Mouse (Mus musculus) spleen, adult 2 months (tissue): ENCODE data around the gene Cort. TPM values are rescaled to one million over a fixed set of nuclear protein-coding genes. Genes with fewer than 3 reads are reported as not detected.

ENCODE experiments used
- DNase-seq, 2 experiments: peaks; one replicate each; pipeline versions ENCODE4 v3.0.0 to v3.0.0-alpha.2; 2012 to 2021; ENCODE audit warnings: low spot score in 2 of 2, low read depth in 1 of 2
- H3K27ac ChIP-seq: fragments of 200-500 bp; 2 replicates; pipeline ENCODE4 v1.5.1; 2012; ENCODE audit warnings: low read length, inconsistent platforms; ENCODE audit not compliant: insufficient read depth
- H3K27me3 ChIP-seq: fragments of 200-500 bp; 2 replicates; pipeline ENCODE4 v1.6.1; 2012; ENCODE audit warnings: mild to moderate bottlenecking, moderate library complexity, low read length, inconsistent platforms; ENCODE audit not compliant: control insufficient read depth, insufficient read depth
- H3K36me3 ChIP-seq: fragments of 200-500 bp; 2 replicates; pipeline ENCODE4 v1.6.1; 2012; ENCODE audit warnings: mild to moderate bottlenecking, low read length, inconsistent platforms; ENCODE audit not compliant: control insufficient read depth, insufficient read depth
- H3K4me1 ChIP-seq: fragments of 200-500 bp; 2 replicates; pipeline ENCODE4 v1.6.1; 2011; ENCODE audit warnings: inconsistent platforms; ENCODE audit not compliant: control insufficient read depth, insufficient read depth, insufficient read length
- H3K4me3 ChIP-seq: fragments of 200-500 bp; 2 replicates; pipeline ENCODE4 v1.5.1; 2011; ENCODE audit warnings: mild to moderate bottlenecking, inconsistent platforms; ENCODE audit not compliant: insufficient read depth, insufficient read length; ENCODE audit errors: extremely low read depth
- CTCF ChIP-seq: fragments of 200-500 bp; IDR thresholded peaks from 2 replicates; pipeline ENCODE4 v1.5.1; 2011; ENCODE audit warnings: mild to moderate bottlenecking, inconsistent platforms; ENCODE audit not compliant: insufficient read depth, insufficient read length, insufficient replicate concordance; ENCODE audit errors: extremely low read depth
- POLR2A ChIP-seq: fragments of 200-500 bp; IDR thresholded peaks from 2 replicates; pipeline ENCODE4 v1.6.1; 2011; ENCODE audit warnings: low read depth, low read length, inconsistent platforms
- WGBS: fragments of 180-500 bp; shearing (Covaris S2); methylation state at CpG from one replicate; pipeline ENCODE4 v1.1.7; 2018; 5-methylcytosine and 5-hydroxymethylcytosine counted together
- polyA plus RNA-seq: library from polyadenylated mRNA; depleted of rRNA; stranded (reverse); fragments of >200 nt; gene quantifications from 2 replicates; pipeline ENCODE4 v1.2.3, GENCODE M21; 2012

The Cort gene
- polyA plus RNA-seq, 1 experiment, result 0.53 TPM

- Histone ChIP-seq H3K4me3 (peak within 1 kb of the TSS; percentile 74), H3K27ac (peak within 1 kb of the TSS; percentile 43; the same call in 1 of the 2 replicates), H3K4me1 (peaks cover 5% of the 10 kb centered on the region; the same call in 1 of the 2 replicates), H3K36me3 (no peaks in the 10 kb centered on the region), H3K27me3 (no peaks in the 10 kb centered on the region)
- TF ChIP-seq CTCF (peak; percentile 97), POLR2A (no peak)
- DNase-seq, result peak; percentile 65 to 86
- 1% methylated on average over 68 of the region's 68 CpGs for WGBS
These were observed 10.6 kb upstream of the Cort start, which contains the start of gene Cenps for GRCm38 (mm10) chr4:149136982-149137770. Cenps (minus strand) TSS chr4:149137629.

GRCm38 (mm10) chr4:149136116-149136850, 9.7 kb upstream of the Cort start:
- no peak for DNase-seq
- H3K27me3 ChIP-seq, result no peaks in the 10 kb centered on the region
- H3K4me3 ChIP-seq, result peak overlapping the region; percentile 2; the same call in 1 of the 2 replicates
- H3K4me1 ChIP-seq, result peaks cover 8% of the 10 kb centered on the region; the same call in 1 of the 2 replicates
- H3K27ac ChIP-seq, result no peak overlapping the region
- 78% methylated on average over 18 of the region's 18 CpGs for WGBS
- H3K36me3 ChIP-seq, result no peaks in the 10 kb centered on the region
- no peak for TF ChIP-seq CTCF
- no peak for TF ChIP-seq POLR2A

- WGBS, result 75% methylated on average over 5 of the region's 5 CpGs
- Histone ChIP-seq H3K27ac (no peak overlapping the region), H3K4me3 (no peak overlapping the region), H3K27me3 (no peaks in the 10 kb centered on the region), H3K4me1 (peaks cover 8% of the 10 kb centered on the region; the same call in 1 of the 2 replicates), H3K36me3 (no peaks in the 10 kb centered on the region)
- no peak for DNase-seq
- TF ChIP-seq POLR2A (no peak), CTCF (no peak)
These were observed 6.8 kb upstream of the Cort start for GRCm38 (mm10) chr4:149133395-149133794.

- no peaks in the 10 kb centered on the region for H3K36me3 ChIP-seq
- no peaks in the 10 kb centered on the region for H3K27me3 ChIP-seq
- no peak overlapping the region; the same call in 1 of the 2 replicates for H3K4me3 ChIP-seq
- TF ChIP-seq CTCF (no peak), POLR2A (no peak)
- H3K27ac ChIP-seq, result peak overlapping the region; percentile 38
- DNase-seq, result peak; percentile 31 to 69
- 45% methylated on average over 21 of the region's 21 CpGs for WGBS
- H3K4me1 ChIP-seq, result peaks cover 8% of the 10 kb centered on the region; the same call in 1 of the 2 replicates
These were observed 5.4 kb upstream of the Cort start for GRCm38 (mm10) chr4:149131789-149132565.

GRCm38 (mm10) chr4:149131021-149131752, 4.6 kb upstream of the Cort start:
- no peak overlapping the region for H3K4me3 ChIP-seq
- no peak for DNase-seq
- H3K36me3 ChIP-seq, result no peaks in the 10 kb centered on the region
- WGBS, result 76% methylated on average over 23 of the region's 23 CpGs
- TF ChIP-seq CTCF (no peak), POLR2A (no peak)
- H3K27me3 ChIP-seq, result no peaks in the 10 kb centered on the region
- H3K4me1 ChIP-seq, result peaks cover 8% of the 10 kb centered on the region; the same call in 1 of the 2 replicates
- H3K27ac ChIP-seq, result no peak overlapping the region

GRCm38 (mm10) chr4:149128467-149128866, 1.9 kb upstream of the Cort start:
- Histone ChIP-seq H3K36me3 (no peaks in the 10 kb centered on the region), H3K27me3 (no peaks in the 10 kb centered on the region), H3K4me3 (no peak overlapping the region), H3K4me1 (peaks cover 8% of the 10 kb centered on the region; the same call in 1 of the 2 replicates), H3K27ac (no peak overlapping the region)
- TF ChIP-seq POLR2A, result no peak
- no peak for DNase-seq
- 95% methylated on average over 18 of the region's 18 CpGs for WGBS
